Mouse (Mus musculus) frontal cortex, adult (tissue): Measurements from ENCODE around the gene Pdzd2.

Experiments
- ATAC-seq: cut with Nextera tagmentation; 2 replicates; pipeline ENCODE4 v1.9.2; 2017; ENCODE audit warnings: mild to moderate bottlenecking, moderate library complexity, mixed read lengths; ENCODE audit not compliant: low TSS enrichment

The Pdzd2 gene

DNA sequence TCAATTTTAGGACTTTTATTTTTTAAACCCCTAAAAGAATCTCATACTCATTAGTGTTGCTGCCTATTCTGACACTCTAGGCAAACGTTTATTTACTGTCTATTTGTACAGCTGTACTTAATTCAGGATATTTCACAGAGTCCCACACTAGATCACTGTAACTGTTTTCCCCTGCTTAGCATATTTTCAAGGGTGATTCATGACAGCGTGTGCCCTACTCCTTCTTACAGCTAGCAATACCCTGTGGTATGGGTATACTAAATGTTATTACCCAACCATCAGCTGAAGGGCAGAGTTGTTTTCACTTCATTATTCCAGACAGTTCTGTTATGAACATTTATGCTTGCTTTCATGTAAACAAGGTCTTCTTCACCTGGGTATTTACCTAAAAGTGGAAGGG, 423.7 kb downstream of the Pdzd2 start:
- no peak for ATAC-seq

DNA sequence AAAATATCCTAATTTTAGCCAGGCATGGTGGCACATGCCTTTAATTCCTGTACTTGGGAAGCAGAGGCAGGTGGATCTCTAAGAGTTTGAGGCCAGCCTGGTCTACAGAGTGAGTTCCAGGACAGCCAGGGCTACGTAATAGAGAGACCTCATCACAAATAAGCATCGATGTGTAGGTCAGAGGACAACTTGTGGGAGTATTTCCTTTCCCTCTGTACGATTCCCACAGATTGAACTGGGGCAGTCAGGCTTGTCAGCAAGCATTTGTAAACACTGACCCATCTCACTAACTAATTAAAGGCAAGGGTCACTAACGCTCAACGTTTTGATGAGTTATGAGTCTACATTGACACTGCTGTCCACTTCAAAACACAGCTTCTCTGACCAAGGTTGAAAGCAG, 425.1 kb downstream of the Pdzd2 start:
- ATAC-seq: no peak

DNA sequence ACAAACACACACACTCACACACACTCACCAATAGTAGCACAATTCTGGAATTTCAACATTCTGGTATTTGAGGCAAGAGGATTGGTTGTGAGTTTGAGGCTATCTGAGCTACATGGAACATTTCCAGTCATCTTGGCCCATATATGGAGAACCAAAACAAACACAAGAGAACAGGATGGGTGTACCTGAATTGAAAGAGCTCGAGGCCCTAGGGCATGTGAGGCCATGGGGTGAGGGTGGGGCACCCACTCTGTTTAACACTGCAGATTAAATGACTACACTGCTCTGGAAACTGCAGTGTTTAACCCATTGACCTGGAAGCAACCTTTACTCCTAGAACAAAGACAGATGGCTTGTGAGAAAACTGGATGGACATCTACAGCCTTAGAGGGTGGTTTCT, 426.5 kb downstream of the Pdzd2 start:
- no peak for ATAC-seq

DNA sequence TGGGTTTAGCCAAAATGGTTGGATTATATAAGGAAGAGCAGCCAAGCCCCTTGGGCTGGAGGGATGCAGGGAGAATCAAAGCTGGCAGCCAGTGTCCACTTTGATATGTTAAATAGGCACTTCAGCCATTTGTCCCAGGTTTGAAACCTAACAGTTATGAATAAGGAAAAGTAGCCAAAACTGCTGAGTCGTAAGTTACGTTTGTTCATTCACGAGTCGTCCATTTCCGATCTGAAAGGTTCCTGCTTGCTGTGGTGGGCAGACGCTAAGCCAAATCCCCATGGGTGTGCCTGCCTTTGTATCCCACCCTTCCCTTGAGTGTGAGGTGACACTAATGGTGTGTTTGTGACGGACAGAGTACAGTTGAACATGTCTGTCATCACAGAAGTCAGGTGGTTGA, 428.3 kb downstream of the Pdzd2 start:
- ATAC-seq: no peak

DNA sequence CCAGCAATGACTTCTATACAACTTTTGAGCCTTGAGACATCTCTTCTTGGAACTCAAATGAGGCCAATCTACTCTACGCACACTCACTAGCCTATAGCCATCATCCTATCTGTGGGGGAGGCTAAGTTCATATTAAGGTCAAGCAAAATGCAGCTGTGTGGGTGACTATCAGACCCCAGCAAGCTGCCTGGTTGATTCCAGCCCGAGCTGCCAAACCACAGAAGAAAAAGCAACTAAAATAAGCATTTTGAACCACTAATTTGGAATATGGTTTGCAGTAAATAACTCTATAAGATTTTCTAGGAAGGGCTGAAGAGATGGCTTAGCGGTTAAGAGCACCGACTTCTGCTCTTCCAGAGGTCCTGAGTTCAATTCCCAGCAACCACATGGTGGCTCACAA, 429.0 kb downstream of the Pdzd2 start:
- no peak for ATAC-seq
